4 mouse cellular contexts compared by ENCODE assay signal in the genomic region with DNA sequence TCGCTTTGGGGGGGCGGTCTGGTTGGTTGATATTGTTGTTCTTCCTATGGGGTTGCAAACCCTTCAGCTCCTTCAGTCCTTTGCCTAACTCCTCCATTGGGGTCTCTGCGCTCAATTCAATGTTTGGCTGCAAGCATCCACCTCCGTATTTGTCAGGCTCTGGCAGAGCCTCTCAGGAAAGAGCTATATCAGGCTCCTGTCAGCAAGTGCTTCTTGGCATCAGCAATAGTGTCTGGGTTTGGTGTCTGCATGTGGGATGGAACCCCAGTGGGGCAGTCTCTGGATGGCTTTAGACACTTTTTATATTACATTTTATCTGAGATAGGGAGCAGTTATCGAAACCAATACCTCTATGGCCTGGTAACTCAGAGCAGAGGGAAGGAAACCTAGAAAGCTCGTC. TPM values are rescaled to one million over a fixed set of nuclear protein-coding genes. Genes with fewer than 3 reads are reported as not detected.
"Had no signal": no experiment of that assay in that cellular context is flagged by ENCODE, and none has a peak within 500 bp of the region (broad histone marks: within the 10 kb centered on the region; RNA-seq: fewer than 3 reads in every experiment).

No protein-coding gene starts in this region.

RNA-seq across cellular contexts. Expression of gene Nap1l5, which starts 39.0 kb away (rescaled TPM):
- total RNA-seq: megakaryocyte progenitor cell, adult 5-6 weeks; monocyte, adult 5-6 weeks; neutrophil, adult 5-6 weeks had no signal
- polyA plus RNA-seq: macrophage had no signal
